Mouse (Mus musculus): Measurements from ENCODE around the gene Arhgdia. TPM values are rescaled to one million over a fixed set of nuclear protein-coding genes. Genes with fewer than 3 reads are reported as not detected.
A peak's percentile ranks its signal among the peaks of the same experiment; 100 is the strongest.

Arhgdia gene
- total and polyA plus RNA-seq, 3 experiments, result 172 to 958 (median 417) TPM

DNA sequence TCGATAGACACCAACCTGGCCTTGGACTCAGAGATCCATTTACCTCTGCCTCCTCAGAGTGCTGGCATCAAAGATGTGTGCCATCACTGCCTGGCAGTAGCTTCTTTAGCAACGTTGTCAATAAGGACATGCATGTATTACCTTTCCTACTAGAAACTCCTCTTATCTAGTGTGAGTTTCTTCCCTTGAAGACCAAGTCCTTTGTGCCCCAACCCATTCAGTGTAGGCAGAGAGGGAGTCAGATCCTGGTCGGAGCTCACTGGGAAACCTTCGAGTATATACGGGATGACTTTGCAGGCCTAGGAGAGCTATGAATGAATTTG is 7.2 kb downstream of the Arhgdia start:
- in situ Hi-C loops (cut with MboI; ENCODE audit: low pct_ligation_motif_present, low pct_unique_long_range_greater_than_20kb, low sequenced_read_pairs) (no loop called here), dilution Hi-C loops (cut with MboI; ENCODE audit: extremely low pct_ligation_motif_present, extremely low pct_unique_long_range_greater_than_20kb, low sequenced_read_pairs) (no loop called here)
- H3K9ac ChIP-seq (ENCODE audit: insufficient read depth, low read depth), result peak overlapping the region; percentile 98
- DNase-seq (ENCODE audit: extremely low read depth), result peak; percentile 21
- peak overlapping the region; percentile 37; the same call in 1 of the 2 replicates for H3K27ac ChIP-seq (ENCODE audit: insufficient read depth, low read depth)
- H3K4me3 ChIP-seq (replicated peaks in 1 of 3; ENCODE audit: low read depth in 2 of 3, low read length in 2 of 3, poor library complexity in 1 of 3), result peak overlapping the region; percentile 36 to 93 (median 81)
- H3K4me1 ChIP-seq (ENCODE audit: control insufficient read depth in 1 of 2, insufficient read depth in 2 of 2), result peaks cover 13 to 63% of the 10 kb centered on the region in 2 experiments
- peaks cover 39% of the 10 kb centered on the region for H3K79me2 ChIP-seq (replicated peaks; ENCODE audit: control insufficient read depth, extremely low read depth, insufficient read depth, poor library complexity, severe bottlenecking)
- H3K27me3 ChIP-seq (replicated peaks), result no peaks in the 10 kb centered on the region
- no peak for TF ChIP-seq ZNF384 (IDR thresholded peaks at IDR 0.05; ENCODE audit: low read depth, low read length)
- no peak for TF ChIP-seq ELF1 (IDR thresholded peaks at IDR 0.05; ENCODE audit: low read depth, low read length)
- TF ChIP-seq BHLHE40 (IDR thresholded peaks at IDR 0.05; ENCODE audit: low read depth, low read length), result no peak
- TF ChIP-seq ETS1 (conservative IDR thresholded peaks at IDR 0.05; ENCODE audit: low read depth, low read length), result no peak
- TF ChIP-seq ZMIZ1 (IDR thresholded peaks at IDR 0.05; ENCODE audit: low read depth, low read length), result no peak
- no peak for TF ChIP-seq RAD21 (IDR thresholded peaks at IDR 0.05; ENCODE audit: low read depth, low read length)
- peak overlapping the region; percentile 75 for H3K4me2 ChIP-seq (ENCODE audit: insufficient read depth, low read depth, poor library complexity, severe bottlenecking)
- peaks cover 40 to 52% of the 10 kb centered on the region in 2 experiments for H3K36me3 ChIP-seq (replicated peaks in 1 of 2; ENCODE audit: control insufficient read depth in 1 of 2, insufficient read depth in 1 of 2, low read length in 1 of 2)
- H3K9me3 ChIP-seq (replicated peaks; ENCODE audit: low read length), result no peaks in the 10 kb centered on the region

DNA sequence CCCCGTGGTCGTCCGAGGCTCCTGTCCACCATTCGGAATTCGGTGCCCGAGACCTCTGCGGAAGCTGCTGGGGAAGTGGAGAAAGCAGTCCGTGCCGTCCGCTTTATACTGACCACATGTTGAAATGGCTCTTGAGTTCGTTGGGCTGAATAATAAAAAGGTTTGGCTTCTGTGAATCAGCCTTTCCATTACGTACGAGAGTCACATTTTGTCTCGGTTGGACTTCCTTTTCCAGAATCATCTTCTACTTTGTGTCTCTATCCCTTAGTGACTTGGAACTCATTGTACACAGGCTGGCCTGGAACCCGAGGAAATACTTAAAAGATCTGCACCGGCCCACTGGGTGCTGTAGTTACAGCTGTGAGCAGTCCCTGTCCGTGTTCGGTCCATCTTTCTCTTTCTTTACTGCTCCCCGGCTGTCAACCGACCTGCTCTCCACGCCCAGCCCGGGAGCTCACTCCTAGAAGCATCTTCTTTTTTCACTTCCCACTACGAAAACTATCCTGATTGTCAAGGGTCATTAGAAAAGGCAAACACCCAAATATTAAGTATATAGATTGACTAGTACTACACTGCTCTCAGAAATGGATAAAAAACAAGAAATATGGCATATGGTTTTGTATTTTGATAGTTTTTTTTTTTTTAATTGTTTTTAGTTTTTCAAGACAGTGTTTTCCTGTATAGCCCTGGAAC is 7.7 kb downstream of the Arhgdia start:
- in situ Hi-C loops (cut with MboI; ENCODE audit: low pct_ligation_motif_present, low pct_unique_long_range_greater_than_20kb, low sequenced_read_pairs) (no loop called here), dilution Hi-C loops (cut with MboI; ENCODE audit: extremely low pct_ligation_motif_present, extremely low pct_unique_long_range_greater_than_20kb, low sequenced_read_pairs) (no loop called here)
- DNase-seq (ENCODE audit: extremely low read depth), result peak; percentile 74
- H3K4me2 ChIP-seq (ENCODE audit: insufficient read depth, low read depth, poor library complexity, severe bottlenecking), result peak overlapping the region; percentile 75
- H3K27ac ChIP-seq (ENCODE audit: insufficient read depth, low read depth), result peak overlapping the region; percentile 92
- no peaks in the 10 kb centered on the region for H3K9me3 ChIP-seq (replicated peaks; ENCODE audit: low read length)
- H3K27me3 ChIP-seq (replicated peaks), result no peaks in the 10 kb centered on the region
- H3K79me2 ChIP-seq (replicated peaks; ENCODE audit: control insufficient read depth, extremely low read depth, insufficient read depth, poor library complexity, severe bottlenecking), result peaks cover 34% of the 10 kb centered on the region
- H3K4me3 ChIP-seq (replicated peaks in 1 of 3; ENCODE audit: low read depth in 2 of 3, low read length in 2 of 3, poor library complexity in 1 of 3), result peak overlapping the region; percentile 81 to 93 (median 93)
- H3K9ac ChIP-seq (ENCODE audit: insufficient read depth, low read depth), result peak overlapping the region; percentile 98
- peaks cover 36 to 48% of the 10 kb centered on the region in 2 experiments for H3K36me3 ChIP-seq (replicated peaks in 1 of 2; ENCODE audit: control insufficient read depth in 1 of 2, insufficient read depth in 1 of 2, low read length in 1 of 2)
- H3K4me1 ChIP-seq (ENCODE audit: control insufficient read depth in 1 of 2, insufficient read depth in 2 of 2), result peaks cover 8 to 58% of the 10 kb centered on the region in 2 experiments
- TF ChIP-seq EP300 (IDR thresholded peaks at IDR 0.05; ENCODE audit: low read length) (peak; percentile 51), USF2 (conservative IDR thresholded peaks at IDR 0.05; ENCODE audit: low read depth, low read length) (no peak), CHD2 (IDR thresholded peaks at IDR 0.05; ENCODE audit: low read length) (peak; percentile 9; the same call in 1 of the 2 replicates), KAT2A (IDR thresholded peaks at IDR 0.05; ENCODE audit: insufficient replicate concordance, low read length) (no peak), ETS1 (conservative IDR thresholded peaks at IDR 0.05; ENCODE audit: low read depth, low read length) (peak; percentile 77), SIN3A (IDR thresholded peaks at IDR 0.05; ENCODE audit: low read length) (peak; percentile 13; the same call in 1 of the 2 replicates), CTCF (conservative IDR thresholded peaks at IDR 0.05 in 1 of 2, IDR thresholded peaks at IDR 0.05 in 1 of 2; ENCODE audit: low read depth in 2 of 2, low read length in 2 of 2) (no peak), CHD1 (IDR thresholded peaks at IDR 0.05; ENCODE audit: low read depth, low read length) (peak; percentile 93), POLR2AphosphoS2 (IDR thresholded peaks at IDR 0.05; ENCODE audit: low read depth, low read length) (no peak; the same call in 1 of the 2 replicates), IRF4 (IDR thresholded peaks at IDR 0.05; ENCODE audit: low read depth, low read length) (no peak), MYC (IDR thresholded peaks at IDR 0.05; ENCODE audit: low read depth, low read length) (peak; percentile 96), BHLHE40 (IDR thresholded peaks at IDR 0.05; ENCODE audit: low read depth, low read length) (no peak), USF1 (IDR thresholded peaks at IDR 0.05; ENCODE audit: low read depth, low read length) (no peak), ZNF384 (IDR thresholded peaks at IDR 0.05; ENCODE audit: low read depth, low read length) (peak; percentile 34; the same call in 1 of the 2 replicates), RAD21 (IDR thresholded peaks at IDR 0.05; ENCODE audit: low read depth, low read length) (no peak), GABPA (IDR thresholded peaks at IDR 0.05; ENCODE audit: insufficient replicate concordance, low read depth, low read length) (no peak), ZMIZ1 (IDR thresholded peaks at IDR 0.05; ENCODE audit: low read depth, low read length) (peak; percentile 2; the same call in 1 of the 2 replicates), POLR2A (IDR thresholded peaks at IDR 0.05; ENCODE audit: low read depth, low read length) (no peak; the same call in 1 of the 2 replicates), HCFC1 (IDR thresholded peaks at IDR 0.05; ENCODE audit: low read depth, low read length) (no peak; the same call in 1 of the 2 replicates), TCF12 (IDR thresholded peaks at IDR 0.05; ENCODE audit: low read depth, low read length) (no peak), ELF1 (IDR thresholded peaks at IDR 0.05; ENCODE audit: low read depth, low read length) (no peak), SMC3 (IDR thresholded peaks at IDR 0.05; ENCODE audit: low read depth, low read length) (no peak), MXI1 (IDR thresholded peaks at IDR 0.05; ENCODE audit: low read depth, low read length) (peak; percentile 64), NRF1 (IDR thresholded peaks at IDR 0.05; ENCODE audit: low read depth, low read length) (no peak), MAFK (IDR thresholded peaks at IDR 0.05; ENCODE audit: insufficient replicate concordance, low read length) (no peak), MEF2A (IDR thresholded peaks at IDR 0.05; ENCODE audit: borderline replicate concordance, low read depth, low read length) (no peak), RCOR1 (conservative IDR thresholded peaks at IDR 0.05; ENCODE audit: low read depth, low read length) (no peak), TBP (conservative IDR thresholded peaks at IDR 0.05; ENCODE audit: low read depth, low read length) (peak; percentile 47; the same call in 1 of the 2 replicates), JUND (conservative IDR thresholded peaks at IDR 0.05; ENCODE audit: low read depth, low read length) (peak; percentile 91), PAX5 (IDR thresholded peaks at IDR 0.05; ENCODE audit: low read length) (no peak), JUN (IDR thresholded peaks at IDR 0.05; ENCODE audit: insufficient read depth, low read depth, low read length) (peak; percentile 87)
